Mouse (Mus musculus) adrenal gland, postnatal 14 days (tissue): ENCODE measurements around the gene Ccl11. TPM values are rescaled to one million over a fixed set of nuclear protein-coding genes. Genes with fewer than 3 reads are reported as not detected.

ENCODE experiments used
- DNase-seq: peaks from one replicate; pipeline ENCODE4 v3.0.0; 2021; ENCODE audit warnings: mixed read lengths
- long read RNA-seq, 2 experiments: library from polyadenylated mRNA; stranded (forward); transcript quantifications; one replicate each; pipeline ENCODE4 v2.0.0; 2021
- total RNA-seq: library from RNA; stranded (reverse); gene quantifications from 2 replicates; pipeline ENCODE4 v1.2.3, GENCODE M21; 2021

Ccl11 gene
- total RNA-seq, result 5.1 and 7.8 TPM in 2 replicates
- long read RNA-seq, experiment 1, partial matches to known transcripts, result 0 of 1 reads
- long read RNA-seq, experiment 1, other reads (novel, unspliced or antisense), result 0 of 1 reads
- long read RNA-seq, experiment 2, partial matches to known transcripts, result 0 of 2 reads
- long read RNA-seq, experiment 2, other reads (novel, unspliced or antisense), result 1 of 2 reads

- DNase-seq, result no peak
These were observed at the start of gene Ccl11 for GRCm38 (mm10) chr11:82057646-82058045. Gene Ccl11 (plus strand): TSS chr11:82057823.

GRCm38 (mm10) chr11:82010115-82010514, 47.5 kb upstream of the Ccl11 start:
- DNase-seq, result no peak

DNA sequence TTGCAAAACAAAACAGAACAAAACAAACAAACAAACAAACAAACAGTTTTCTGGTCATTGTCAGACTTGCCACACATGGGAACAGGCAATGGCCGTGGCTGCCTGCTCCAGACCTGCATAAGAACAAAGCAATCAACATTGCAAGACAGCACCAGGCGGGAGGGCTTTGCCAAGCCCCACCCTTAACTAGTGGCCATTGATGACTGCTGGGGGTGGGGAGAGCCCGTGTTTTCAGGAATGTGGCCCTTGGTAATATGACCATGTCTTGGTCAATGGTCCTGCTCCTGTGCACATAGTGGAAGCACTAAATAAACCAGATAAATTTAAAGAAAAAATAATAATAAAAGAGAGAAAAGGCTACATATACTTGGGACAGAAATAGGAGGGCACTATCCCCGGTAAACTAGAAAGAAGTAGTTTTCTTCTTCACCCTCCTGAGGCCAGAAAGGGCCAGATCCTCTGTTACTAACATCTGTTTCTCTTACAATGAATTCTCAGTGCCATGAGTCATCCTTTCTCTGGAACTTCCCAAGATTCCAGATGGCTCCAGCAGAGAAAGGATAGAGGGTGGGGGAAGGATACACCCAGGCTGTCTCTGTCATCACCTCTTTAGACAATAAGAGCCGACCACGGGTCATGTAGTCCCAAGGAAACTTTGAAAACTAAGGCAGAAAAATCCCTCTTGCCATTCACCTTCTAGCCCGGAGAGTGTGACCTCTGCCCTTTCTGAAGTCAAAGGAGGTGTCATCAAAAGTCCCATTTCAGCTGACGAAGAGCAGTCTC, 46.0 kb upstream of the Ccl11 start:
- no peak for DNase-seq

GRCm38 (mm10) chr11:82013756-82014155, 43.9 kb upstream of the Ccl11 start:
- DNase-seq, result no peak

DNA sequence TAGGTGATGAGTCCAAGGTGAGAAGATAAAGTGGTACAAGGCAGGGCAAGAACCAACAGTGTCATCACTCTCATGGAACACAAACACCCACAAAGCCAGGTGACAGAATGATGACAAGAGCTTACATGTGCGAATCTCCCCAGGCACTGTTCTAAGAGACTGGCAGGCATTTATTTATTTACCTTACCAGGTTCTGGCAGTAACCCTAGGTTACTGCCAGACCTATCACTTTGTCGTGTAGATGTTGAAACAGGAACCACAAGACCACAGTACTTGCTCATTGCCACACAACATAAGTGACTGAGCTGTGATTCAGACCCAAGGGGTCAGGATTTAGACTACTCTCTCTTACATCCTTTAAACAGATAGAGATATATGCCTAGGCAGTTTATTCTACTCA, 42.6 kb upstream of the Ccl11 start:
- no peak for DNase-seq

- no peak for DNase-seq
These were observed 41.3 kb upstream of the Ccl11 start for GRCm38 (mm10) chr11:82016181-82016780.

DNA sequence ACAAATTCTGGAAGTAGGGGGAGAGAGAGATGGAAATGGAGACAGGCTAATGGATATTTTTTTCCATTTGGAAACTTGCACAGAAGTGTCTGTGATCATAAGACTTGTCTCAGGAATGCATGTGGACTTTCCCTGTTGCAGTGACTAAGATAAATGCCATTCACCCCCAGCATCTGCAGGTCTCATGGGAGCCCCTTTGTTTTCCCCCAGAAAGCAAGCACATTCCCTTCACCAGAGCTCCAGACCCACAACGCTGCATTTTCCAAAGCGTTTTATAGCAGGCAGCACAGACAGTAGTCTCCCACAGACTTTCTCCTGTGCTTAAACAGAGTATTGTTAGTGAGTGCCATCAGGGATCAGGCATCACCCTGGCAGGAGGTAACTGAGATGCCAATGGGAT, 38.2 kb upstream of the Ccl11 start:
- DNase-seq, result no peak

- DNase-seq, result no peak
These were observed 37.8 kb upstream of the Ccl11 start for GRCm38 (mm10) chr11:82019793-82020192.

- DNase-seq, result no peak
These were observed 36.2 kb upstream of the Ccl11 start for GRCm38 (mm10) chr11:82021406-82021805.

GRCm38 (mm10) chr11:82022504-82023056, 35.0 kb upstream of the Ccl11 start:
- no peak for DNase-seq

- DNase-seq, result peak; percentile 73
These were observed 33.9 kb upstream of the Ccl11 start for GRCm38 (mm10) chr11:82023769-82024168.

- DNase-seq, result peak; percentile 49
These were observed 27.5 kb upstream of the Ccl11 start for GRCm38 (mm10) chr11:82030171-82030570.

- no peak for DNase-seq
These were observed 25.5 kb upstream of the Ccl11 start for GRCm38 (mm10) chr11:82032136-82032535.

- DNase-seq, result peak; percentile 69
These were observed 24.8 kb upstream of the Ccl11 start for GRCm38 (mm10) chr11:82032678-82033344.

DNA sequence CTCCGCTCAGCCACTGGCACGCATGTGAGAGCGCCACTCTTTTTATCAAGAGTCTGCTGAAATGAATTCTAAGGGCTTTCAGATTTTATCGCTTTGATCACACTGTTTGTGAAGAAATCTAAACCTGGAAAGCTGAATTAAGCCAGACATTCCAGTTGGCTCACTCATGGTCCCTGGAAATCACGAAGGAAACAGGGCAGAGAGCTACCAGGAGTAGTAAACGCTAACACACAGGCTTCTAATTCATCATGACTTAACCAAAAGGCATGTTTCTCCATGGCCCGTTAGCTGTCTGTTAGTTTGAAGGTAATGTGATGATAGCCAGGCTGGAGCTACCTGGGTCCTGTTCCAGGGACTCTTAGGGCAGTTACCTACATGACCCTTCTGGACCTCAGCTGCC, 23.2 kb upstream of the Ccl11 start:
- DNase-seq, result no peak

DNA sequence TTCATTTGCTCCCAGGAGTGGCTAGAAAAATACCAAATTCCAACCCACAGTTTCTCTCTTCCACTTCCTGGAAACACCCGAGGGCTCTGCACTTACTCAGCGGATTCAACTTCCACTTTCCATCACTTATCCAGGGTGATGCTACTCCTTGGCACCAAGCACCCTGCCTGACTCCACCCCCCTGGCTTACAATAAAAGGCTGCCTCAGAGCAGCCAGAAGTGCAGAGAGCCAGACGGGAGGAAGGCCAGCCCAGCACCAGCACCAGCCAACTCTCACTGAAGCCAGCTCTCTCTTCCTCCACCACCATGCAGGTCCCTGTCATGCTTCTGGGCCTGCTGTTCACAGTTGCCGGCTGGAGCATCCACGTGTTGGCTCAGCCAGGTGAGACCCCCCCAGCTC, 22.3 kb upstream of the Ccl11 start, which contains the start of gene Ccl2:
Gene Ccl2, plus strand, starts transcription at position 216 of the 400 bp plus-strand sequence.
- DNase-seq, result peak; percentile 81

GRCm38 (mm10) chr11:82035857-82036256, 21.8 kb upstream of the Ccl11 start:
- DNase-seq, result no peak

DNA sequence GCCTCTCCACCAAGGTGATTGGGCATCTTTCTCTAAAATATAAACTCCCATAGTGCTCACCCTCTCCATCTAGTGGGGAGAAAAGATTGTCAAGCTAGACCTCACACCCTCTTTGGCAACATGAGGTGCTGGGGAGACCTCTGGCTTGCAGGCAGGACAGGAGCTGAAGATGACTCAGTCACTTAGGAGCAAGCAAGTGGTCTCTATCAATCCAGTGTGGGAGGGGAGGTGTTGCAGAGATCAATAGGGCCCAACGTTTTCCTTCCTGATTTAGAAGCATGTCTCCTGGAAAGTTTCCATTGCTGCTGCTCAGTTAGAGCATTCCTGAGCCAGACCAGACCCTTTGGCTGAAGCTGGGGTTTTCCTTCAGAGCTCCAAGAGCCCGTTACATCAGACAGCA, 19.1 kb upstream of the Ccl11 start, which contains the start of gene Gm17268:
Gene Gm17268, minus strand, starts transcription at position 28 of the 400 bp plus-strand sequence.
- no peak for DNase-seq

DNA sequence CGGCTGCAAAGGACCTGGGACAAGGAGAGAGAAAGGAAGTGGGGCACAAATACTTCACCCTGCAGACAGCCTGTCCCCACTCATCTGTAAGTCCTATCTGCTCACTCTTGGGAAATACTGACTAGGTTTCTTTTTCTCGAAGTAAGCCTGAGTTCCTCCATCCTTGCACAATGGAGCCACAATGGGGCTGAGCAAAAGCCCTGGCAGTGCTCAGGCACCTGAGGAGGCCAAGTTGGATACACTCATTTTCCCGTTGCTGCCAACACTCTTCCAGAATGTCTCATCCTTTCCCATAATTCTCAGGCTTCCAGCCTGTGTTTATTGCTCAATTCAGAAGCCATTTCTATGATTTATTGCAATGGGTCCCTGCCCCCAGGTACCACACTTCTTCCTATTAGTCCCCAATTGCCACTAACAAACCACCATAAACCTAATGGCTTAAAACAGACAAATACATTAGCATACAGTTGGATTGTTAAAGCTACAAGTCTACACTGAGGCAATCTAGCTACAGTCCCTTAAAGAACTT, 18.4 kb upstream of the Ccl11 start:
- peak; percentile 32 for DNase-seq

GRCm38 (mm10) chr11:82041671-82042080, 15.9 kb upstream of the Ccl11 start:
- peak; percentile 8 for DNase-seq

- peak; percentile 46 for DNase-seq
These were observed 12.2 kb upstream of the Ccl11 start, which contains the start of gene Ccl7 for GRCm38 (mm10) chr11:82045471-82045870. Gene Ccl7 (plus strand): TSS chr11:82045712.
